Mouse (Mus musculus) liver, embryonic 14.5 days (tissue): ENCODE measurements around the gene Slc16a1.

Experiments
- CTCF ChIP-seq: IDR thresholded peaks from 2 replicates; pipeline ENCODE4 v1.5.1; 2016; ENCODE audit warnings: antibody characterized with exemption, low read depth, control low read depth
- EP300 ChIP-seq: IDR thresholded peaks from 2 replicates; pipeline ENCODE4 v1.6.1; 2016; ENCODE audit warnings: antibody characterized with exemption, low read depth

- TF ChIP-seq EP300, result no peak
- TF ChIP-seq CTCF, result no peak
These were observed 22.3 kb upstream of the Slc16a1 start for GRCm38 (mm10) chr3:104616155-104616554.
